Mouse (Mus musculus): ENCODE measurements at regions not wholly inside any gene's neighbourhood (a gene's known extent, or its start where the extent isn't known, plus 50 kb on each side); places are given as distances from the start of the nearest gene placed in this dataset.

DNA sequence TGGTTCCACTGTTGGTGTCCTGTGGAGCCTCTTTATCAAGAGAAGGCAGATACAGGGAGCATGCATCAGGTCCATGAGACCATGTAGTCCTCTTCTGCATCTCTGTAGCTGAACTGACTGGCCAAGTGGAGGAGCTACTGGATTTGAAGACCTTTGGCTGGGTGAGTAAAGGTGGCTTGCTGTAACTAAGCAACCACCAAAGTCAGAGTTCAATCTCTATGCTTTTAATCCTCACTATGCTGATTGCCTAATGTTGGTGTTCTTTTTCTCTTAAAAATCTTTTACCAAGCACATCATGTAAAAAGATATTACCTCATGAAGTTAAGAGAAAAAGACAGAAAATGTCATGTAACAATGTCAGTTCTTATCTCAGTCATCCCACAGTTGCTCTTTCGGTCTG is 265.2 kb downstream of the Epm2a start:
- TF ChIP-seq POLR2AphosphoS5 (IDR thresholded peaks at IDR 0.05; ENCODE audit: insufficient replicate concordance, low read depth, low read length), result no peak
- TF ChIP-seq CTCF (IDR thresholded peaks at IDR 0.05; ENCODE audit: low read depth, low read length), result no peak

Data from G1E (cell line).